Mouse (Mus musculus): ENCODE data around the gene Ppt2. TPM values are rescaled to one million over a fixed set of nuclear protein-coding genes. Genes with fewer than 3 reads are reported as not detected.

The Ppt2 gene
- polyA plus RNA-seq, 1 experiment from 2014 or later, result 30.3 TPM

DNA sequence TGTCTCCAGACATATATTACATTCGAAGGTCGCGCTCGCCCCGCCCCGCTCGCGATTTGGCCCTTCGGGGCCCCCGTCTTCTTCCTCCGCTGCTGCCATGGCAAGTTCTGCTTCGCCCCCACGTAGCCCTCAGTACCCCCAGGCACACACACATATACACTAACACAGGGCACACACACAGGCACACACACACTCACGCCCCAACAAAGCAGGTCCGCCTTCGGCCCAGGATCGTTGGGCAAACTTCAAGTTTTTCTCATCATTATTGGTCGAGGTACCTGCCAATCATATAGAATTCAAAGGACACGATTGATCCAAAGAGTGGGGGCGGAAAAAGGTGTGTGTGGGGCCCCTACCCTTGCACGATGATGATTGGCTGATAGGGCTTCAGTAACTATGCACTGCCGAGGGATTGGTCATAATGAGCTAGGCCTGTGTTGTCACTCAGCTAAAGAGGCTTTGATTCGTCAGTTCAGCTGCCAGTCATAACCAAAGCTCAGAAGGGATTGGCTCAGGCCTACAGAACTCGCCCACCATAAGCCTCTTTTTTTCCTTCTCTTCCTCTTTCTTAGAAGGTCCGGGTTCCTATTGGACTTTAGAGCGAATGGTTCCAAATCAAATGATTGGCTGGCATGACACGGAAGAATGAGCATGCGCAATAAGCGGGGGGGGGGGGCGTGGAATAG lies 24.8 kb downstream of the Ppt2 start, which contains the start of gene Rnf5:
TSS of gene Rnf5 (minus strand) at position 316 of the 686 bp plus-strand sequence.
- H3K4me3 ChIP-seq (ENCODE audit: low read depth, low read length), result peak within 1 kb of the TSS; percentile 86
- ATAC-seq (ENCODE audit: insufficient read depth, low FRiP score, low TSS enrichment), result peak; percentile 96
- peak within 1 kb of the TSS; percentile 91 for H3K27ac ChIP-seq (ENCODE audit: low read depth, low read length)
- H3K4me2 ChIP-seq (ENCODE audit: low read depth), result peak within 1 kb of the TSS; percentile 98
- no peaks in the 10 kb centered on the region for H3K27me3 ChIP-seq (ENCODE audit: control insufficient read depth, insufficient read depth, low read length)
- peaks cover 4% of the 10 kb centered on the region; the same call in 1 of the 2 replicates for H3K36me3 ChIP-seq (ENCODE audit: control insufficient read depth, insufficient read depth, low read length)
- DNase-seq (ENCODE audit: low spot score), result peak; percentile 97
- H3K9ac ChIP-seq (ENCODE audit: low read length), result peak within 1 kb of the TSS; percentile 63
- no peaks in the 10 kb centered on the region for H3K9me3 ChIP-seq (ENCODE audit: control insufficient read depth, low read length)
- peaks cover 23% of the 10 kb centered on the region for H3K4me1 ChIP-seq (ENCODE audit: control insufficient read depth, insufficient read depth, low read length)
- WGBS, result under 1% methylated on average over 30 of the region's 30 CpGs

DNA sequence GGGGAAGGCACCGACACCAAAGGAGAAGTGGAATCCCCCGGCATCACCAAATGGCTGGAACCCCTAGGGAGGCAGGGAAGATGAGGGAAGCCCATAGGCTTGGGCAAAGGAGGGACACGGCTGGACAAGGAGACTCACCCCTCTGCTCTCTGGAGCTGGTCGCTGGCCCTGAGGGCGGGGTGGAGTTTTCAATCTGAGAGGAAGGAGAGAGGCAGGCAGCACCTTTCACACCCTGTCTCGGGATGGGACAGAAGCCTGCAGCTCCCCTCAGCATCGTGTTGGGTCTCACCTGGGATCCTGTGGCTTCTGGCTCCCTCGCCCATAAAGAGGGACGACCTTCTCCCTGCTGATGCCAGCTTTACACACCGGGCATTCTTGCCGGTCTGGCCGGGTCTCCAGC lies 26.5 kb downstream of the Ppt2 start:
- DNase-seq (ENCODE audit: low spot score) (no peak), ATAC-seq (ENCODE audit: insufficient read depth, low FRiP score, low TSS enrichment) (no peak)
- H3K9ac ChIP-seq (ENCODE audit: low read length), result no peak overlapping the region
- WGBS, result 91% methylated on average over 12 of the region's 12 CpGs
- H3K27ac ChIP-seq (ENCODE audit: low read depth, low read length), result no peak overlapping the region
- H3K36me3 ChIP-seq (ENCODE audit: control insufficient read depth, insufficient read depth, low read length), result peaks cover 4% of the 10 kb centered on the region; the same call in 1 of the 2 replicates
- no peaks in the 10 kb centered on the region for H3K27me3 ChIP-seq (ENCODE audit: control insufficient read depth, insufficient read depth, low read length)
- H3K9me3 ChIP-seq (ENCODE audit: control insufficient read depth, low read length), result no peaks in the 10 kb centered on the region
- 0 out of 2 replicates have a peak overlapping the region, but pooled peaks have one; percentile 68 for H3K4me3 ChIP-seq (ENCODE audit: low read depth, low read length)
- H3K4me2 ChIP-seq (ENCODE audit: low read depth), result peak overlapping the region; percentile 93
- peaks cover 22% of the 10 kb centered on the region for H3K4me1 ChIP-seq (ENCODE audit: control insufficient read depth, insufficient read depth, low read length)

DNA sequence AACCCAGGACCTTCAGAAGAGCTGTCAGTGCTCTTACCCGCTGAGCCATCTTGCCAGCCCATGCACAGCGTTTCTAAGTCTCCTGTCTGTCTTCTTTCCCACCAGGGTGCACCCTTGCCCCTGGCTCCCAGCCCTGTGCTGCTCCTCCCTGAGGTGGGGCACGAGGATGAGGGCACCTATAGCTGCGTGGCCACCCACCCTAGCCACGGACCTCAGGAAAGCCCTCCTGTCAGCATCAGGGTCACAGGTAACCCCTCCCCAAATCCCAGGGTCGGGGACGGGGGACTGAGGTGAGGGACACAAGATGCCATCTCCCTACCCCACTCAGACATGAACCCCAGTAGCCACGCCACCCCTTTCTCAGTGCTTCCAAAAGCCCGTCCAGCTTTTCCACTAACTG lies 28.4 kb downstream of the Ppt2 start:
- no peak for DNase-seq (ENCODE audit: low spot score)
- no peak for ATAC-seq (ENCODE audit: insufficient read depth, low FRiP score, low TSS enrichment)
- Histone ChIP-seq H3K9ac (ENCODE audit: low read length) (no peak overlapping the region), H3K4me2 (ENCODE audit: low read depth) (no peak overlapping the region), H3K4me1 (ENCODE audit: control insufficient read depth, insufficient read depth, low read length) (peaks cover 15% of the 10 kb centered on the region), H3K36me3 (ENCODE audit: control insufficient read depth, insufficient read depth, low read length) (peaks cover 7% of the 10 kb centered on the region; the same call in 1 of the 2 replicates), H3K4me3 (ENCODE audit: low read depth, low read length) (no peak overlapping the region), H3K27ac (ENCODE audit: low read depth, low read length) (no peak overlapping the region), H3K9me3 (ENCODE audit: control insufficient read depth, low read length) (no peaks in the 10 kb centered on the region), H3K27me3 (ENCODE audit: control insufficient read depth, insufficient read depth, low read length) (no peaks in the 10 kb centered on the region)
- 79% methylated on average over 9 of the region's 9 CpGs for WGBS

DNA sequence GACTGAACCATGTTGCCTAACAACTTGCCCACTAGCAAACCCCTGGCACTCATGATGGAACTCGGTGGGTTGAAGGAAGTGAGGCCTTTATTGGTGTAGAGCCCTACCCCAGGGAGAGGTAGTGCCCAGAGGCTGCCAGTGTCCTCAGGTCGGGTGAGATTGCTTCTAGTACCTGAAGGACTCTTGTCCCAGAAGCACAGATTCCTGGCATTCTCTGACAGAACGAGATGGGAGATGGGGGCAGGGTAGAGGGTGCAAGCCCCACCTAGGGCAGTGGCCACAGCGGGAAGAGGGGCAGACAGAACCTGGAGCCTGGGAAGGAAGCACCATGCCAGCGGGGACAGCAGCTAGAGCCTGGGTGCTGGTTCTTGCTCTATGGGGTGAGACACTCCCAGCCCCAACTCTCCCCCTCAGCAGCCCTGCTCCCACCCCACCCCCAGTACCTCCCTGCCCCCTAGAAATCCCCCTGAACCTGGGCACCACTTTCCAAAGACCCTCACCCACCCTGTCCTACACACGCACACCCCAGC lies 30.7 kb downstream of the Ppt2 start, which contains the start of gene Ager:
TSS of gene Ager (plus strand) at position 297 of the 530 bp plus-strand sequence.
- ATAC-seq (ENCODE audit: insufficient read depth, low FRiP score, low TSS enrichment) (no peak), DNase-seq (ENCODE audit: low spot score) (no peak)
- Histone ChIP-seq H3K27ac (ENCODE audit: low read depth, low read length) (no peak within 1 kb of the TSS), H3K36me3 (ENCODE audit: control insufficient read depth, insufficient read depth, low read length) (peaks cover 9% of the 10 kb centered on the region; the same call in 1 of the 2 replicates), H3K4me2 (ENCODE audit: low read depth) (no peak within 1 kb of the TSS), H3K9ac (ENCODE audit: low read length) (no peak within 1 kb of the TSS), H3K9me3 (ENCODE audit: control insufficient read depth, low read length) (no peaks in the 10 kb centered on the region), H3K27me3 (ENCODE audit: control insufficient read depth, insufficient read depth, low read length) (no peaks in the 10 kb centered on the region), H3K4me3 (ENCODE audit: low read depth, low read length) (no peak within 1 kb of the TSS; the same call in 1 of the 2 replicates), H3K4me1 (ENCODE audit: control insufficient read depth, insufficient read depth, low read length) (peaks cover 17% of the 10 kb centered on the region)
- WGBS, result 19% methylated on average over 6 of the region's 6 CpGs

DNA sequence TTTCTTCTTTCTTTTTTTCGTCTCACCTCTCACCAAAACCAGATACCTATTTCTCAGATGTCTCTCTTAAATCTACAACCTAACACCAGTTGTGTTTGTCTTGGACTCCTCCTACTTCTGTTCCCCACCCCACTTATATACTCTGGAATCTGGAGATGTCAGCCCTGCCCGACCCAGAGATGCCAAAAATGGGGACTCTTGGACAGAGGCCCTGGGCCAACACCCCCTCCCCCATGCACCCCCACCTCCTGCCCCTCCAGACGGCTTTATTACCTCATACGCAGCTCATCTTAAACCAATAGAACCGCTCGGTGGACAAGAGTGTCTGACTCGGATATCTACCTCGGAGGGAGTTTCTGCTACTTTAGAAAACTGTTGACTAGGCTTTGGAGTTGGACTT lies 32.2 kb downstream of the Ppt2 start:
- Histone ChIP-seq H3K4me3 (ENCODE audit: low read depth, low read length) (no peak overlapping the region), H3K27ac (ENCODE audit: low read depth, low read length) (no peak overlapping the region), H3K9ac (ENCODE audit: low read length) (no peak overlapping the region), H3K36me3 (ENCODE audit: control insufficient read depth, insufficient read depth, low read length) (peaks cover 9% of the 10 kb centered on the region; the same call in 1 of the 2 replicates), H3K4me1 (ENCODE audit: control insufficient read depth, insufficient read depth, low read length) (peaks cover 15% of the 10 kb centered on the region), H3K27me3 (ENCODE audit: control insufficient read depth, insufficient read depth, low read length) (no peaks in the 10 kb centered on the region), H3K4me2 (ENCODE audit: low read depth) (no peak overlapping the region), H3K9me3 (ENCODE audit: control insufficient read depth, low read length) (no peaks in the 10 kb centered on the region)
- DNase-seq (ENCODE audit: low spot score) (no peak), ATAC-seq (ENCODE audit: insufficient read depth, low FRiP score, low TSS enrichment) (no peak)
- WGBS, result 79% methylated on average over 8 of the region's 8 CpGs

DNA sequence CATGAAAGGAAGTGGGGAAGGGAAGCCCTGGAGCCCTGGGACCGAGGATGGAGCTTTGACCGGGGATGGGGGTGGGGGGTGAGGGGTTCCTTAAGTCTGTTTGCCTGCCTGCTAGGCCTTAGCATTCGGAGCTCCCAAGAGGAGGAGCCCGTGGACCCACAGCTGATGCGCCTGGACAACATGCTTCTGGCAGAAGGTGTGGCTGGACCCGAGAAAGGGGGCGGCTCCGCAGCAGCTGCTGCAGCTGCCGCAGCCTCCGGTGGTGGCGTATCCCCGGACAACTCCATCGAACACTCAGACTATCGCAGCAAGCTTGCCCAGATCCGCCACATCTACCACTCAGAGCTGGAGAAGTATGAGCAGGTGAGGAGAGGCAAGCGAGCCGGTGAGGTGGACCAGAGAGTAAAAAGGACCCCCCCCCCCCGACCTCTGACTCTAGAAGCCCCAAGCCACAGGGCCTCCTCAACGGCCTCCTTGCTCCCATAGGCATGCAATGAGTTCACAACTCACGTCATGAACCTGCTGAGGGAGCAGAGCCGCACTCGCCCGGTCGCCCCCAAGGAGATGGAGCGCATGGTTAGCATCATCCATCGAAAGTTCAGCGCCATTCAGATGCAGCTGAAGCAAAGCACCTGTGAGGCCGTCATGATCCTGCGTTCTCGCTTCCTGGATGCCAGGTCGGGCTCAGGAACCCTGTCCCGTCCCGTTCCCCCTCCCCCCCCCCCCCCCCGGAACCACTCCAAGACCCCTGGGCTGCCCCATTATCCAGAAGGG lies 34.4 kb downstream of the Ppt2 start:
- Histone ChIP-seq H3K4me2 (ENCODE audit: low read depth) (peak overlapping the region; percentile 97), H3K4me3 (ENCODE audit: low read depth, low read length) (peak overlapping the region; percentile 98), H3K9me3 (ENCODE audit: control insufficient read depth, low read length) (no peaks in the 10 kb centered on the region), H3K9ac (ENCODE audit: low read length) (peak overlapping the region; percentile 97), H3K27me3 (ENCODE audit: control insufficient read depth, insufficient read depth, low read length) (no peaks in the 10 kb centered on the region), H3K4me1 (ENCODE audit: control insufficient read depth, insufficient read depth, low read length) (peaks cover 34% of the 10 kb centered on the region), H3K36me3 (ENCODE audit: control insufficient read depth, insufficient read depth, low read length) (peaks cover 5% of the 10 kb centered on the region; the same call in 1 of the 2 replicates), H3K27ac (ENCODE audit: low read depth, low read length) (0 out of 2 replicates have a peak overlapping the region, but pooled peaks have one; percentile 20)
- DNase-seq (ENCODE audit: low spot score), result no peak
- 57% methylated on average over 32 of the region's 34 CpGs for WGBS
- ATAC-seq (ENCODE audit: insufficient read depth, low FRiP score, low TSS enrichment), result no peak

DNA sequence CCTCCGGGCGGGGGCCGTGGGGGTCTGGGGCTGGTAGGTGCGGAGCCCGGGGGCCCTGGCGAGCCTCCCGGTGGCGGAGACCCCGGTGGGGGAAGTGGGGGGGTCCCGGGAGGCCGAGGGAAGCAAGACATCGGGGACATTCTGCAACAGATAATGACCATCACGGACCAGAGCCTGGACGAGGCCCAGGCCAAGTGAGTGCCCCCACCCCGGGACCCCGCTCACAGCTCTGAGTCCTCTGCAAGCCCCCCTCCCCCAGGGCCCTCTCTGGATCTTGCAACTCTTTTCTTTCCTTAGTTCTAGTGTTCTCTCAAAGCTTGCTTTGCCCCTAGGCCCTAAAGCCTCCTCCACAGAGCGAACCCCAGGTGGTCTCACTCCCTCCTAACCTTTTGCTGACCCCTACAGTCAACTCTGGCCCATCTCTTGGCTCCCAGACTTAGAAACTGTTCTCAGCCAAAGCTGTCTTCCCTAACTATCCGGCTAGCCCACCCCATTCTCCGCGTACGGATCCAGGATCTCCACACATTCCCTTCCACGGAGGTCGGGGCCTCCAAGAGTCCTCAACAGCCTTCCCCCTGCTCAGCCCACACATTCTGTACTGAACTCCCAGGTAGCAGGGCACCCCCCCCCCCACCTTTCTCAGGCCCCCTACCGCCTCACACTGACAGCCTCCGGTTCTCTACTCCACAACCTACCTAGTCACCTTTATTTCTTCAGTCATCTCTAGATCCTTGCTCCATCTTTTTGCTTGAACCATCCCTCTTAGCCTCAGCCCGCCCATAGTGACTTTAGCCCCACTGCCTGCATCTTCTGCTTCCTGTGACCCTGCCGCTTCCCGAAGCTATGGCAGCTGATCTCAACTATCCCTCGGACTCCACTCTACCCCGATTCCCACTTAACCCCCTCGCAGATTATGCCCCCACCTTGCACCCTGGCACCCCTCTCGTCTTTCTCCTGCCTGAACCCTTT lies 35.4 kb downstream of the Ppt2 start:
- WGBS, result 1% methylated on average over 27 of the region's 32 CpGs
- H3K27me3 ChIP-seq (ENCODE audit: control insufficient read depth, insufficient read depth, low read length), result no peaks in the 10 kb centered on the region
- H3K36me3 ChIP-seq (ENCODE audit: control insufficient read depth, insufficient read depth, low read length), result peaks cover 5% of the 10 kb centered on the region; the same call in 1 of the 2 replicates
- peak; percentile 54 for DNase-seq (ENCODE audit: low spot score)
- peak; percentile 32; the same call in 1 of the 2 replicates for ATAC-seq (ENCODE audit: insufficient read depth, low FRiP score, low TSS enrichment)
- peak overlapping the region; percentile 98 for H3K27ac ChIP-seq (ENCODE audit: low read depth, low read length)
- H3K9me3 ChIP-seq (ENCODE audit: control insufficient read depth, low read length), result no peaks in the 10 kb centered on the region
- peak overlapping the region; percentile 97 for H3K9ac ChIP-seq (ENCODE audit: low read length)
- peak overlapping the region; percentile 98 for H3K4me3 ChIP-seq (ENCODE audit: low read depth, low read length)
- peaks cover 44% of the 10 kb centered on the region for H3K4me1 ChIP-seq (ENCODE audit: control insufficient read depth, insufficient read depth, low read length)
- H3K4me2 ChIP-seq (ENCODE audit: low read depth), result peak overlapping the region; percentile 97

DNA sequence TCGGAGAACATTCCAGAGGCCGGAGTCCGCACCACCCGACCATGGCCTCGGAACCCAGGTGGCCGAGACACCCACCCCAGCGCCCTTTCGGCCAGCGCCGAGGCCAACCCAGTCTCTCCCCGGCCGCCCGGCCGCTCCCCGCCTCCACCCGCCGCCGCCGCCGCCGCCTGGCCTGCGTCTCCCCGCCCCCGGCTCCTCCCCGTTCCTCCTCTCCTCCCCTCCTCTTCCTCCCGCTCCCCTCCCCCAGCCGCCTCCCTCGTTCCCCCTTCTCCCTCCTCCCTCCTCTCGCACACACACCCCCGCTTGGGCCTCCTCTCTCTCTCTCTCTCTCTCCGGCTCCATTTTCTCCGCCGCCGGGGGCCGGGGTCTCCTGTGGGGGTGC lies 36.3 kb downstream of the Ppt2 start:
- Histone ChIP-seq H3K4me1 (ENCODE audit: control insufficient read depth, insufficient read depth, low read length) (peaks cover 44% of the 10 kb centered on the region), H3K4me3 (ENCODE audit: low read depth, low read length) (peak overlapping the region; percentile 98), H3K27me3 (ENCODE audit: control insufficient read depth, insufficient read depth, low read length) (no peaks in the 10 kb centered on the region), H3K36me3 (ENCODE audit: control insufficient read depth, insufficient read depth, low read length) (peaks cover 5% of the 10 kb centered on the region; the same call in 1 of the 2 replicates), H3K4me2 (ENCODE audit: low read depth) (peak overlapping the region; percentile 97), H3K9me3 (ENCODE audit: control insufficient read depth, low read length) (no peaks in the 10 kb centered on the region), H3K27ac (ENCODE audit: low read depth, low read length) (peak overlapping the region; percentile 98), H3K9ac (ENCODE audit: low read length) (peak overlapping the region; percentile 97)
- peak; percentile 92 for DNase-seq (ENCODE audit: low spot score)
- peak; percentile 36 for ATAC-seq (ENCODE audit: insufficient read depth, low FRiP score, low TSS enrichment)
- WGBS, result under 1% methylated on average over 17 of the region's 35 CpGs

Measured in neural tube, embryonic 11.5 days (tissue).